Mouse (Mus musculus): ENCODE results near the gene Ttf2. TPM values are rescaled to one million over a fixed set of nuclear protein-coding genes. Genes with fewer than 3 reads are reported as not detected.

Gene Ttf2
- polyA plus RNA-seq, 1 experiment from 2014 or later = 3.6 TPM

- Histone ChIP-seq H3K9me3 (ENCODE audit: control insufficient read depth, low read length) (no peaks in the 10 kb centered on the region), H3K27ac (ENCODE audit: low read depth, low read length) (no peak overlapping the region), H3K4me1 (ENCODE audit: control insufficient read depth, insufficient read depth, low read depth, low read length) (no peaks in the 10 kb centered on the region), H3K9ac (ENCODE audit: low read depth, low read length) (no peak overlapping the region), H3K4me2 (ENCODE audit: low read length) (no peak overlapping the region), H3K36me3 (ENCODE audit: control insufficient read depth, insufficient read depth, low read length) (no peaks in the 10 kb centered on the region), H3K4me3 (ENCODE audit: low read length) (no peak overlapping the region), H3K27me3 (replicated peaks; ENCODE audit: control insufficient read depth, insufficient read depth, low read length) (no peaks in the 10 kb centered on the region)
- ATAC-seq = no peak
Measured at GRCm38 (mm10) chr3:100954616-100955015, 14.8 kb downstream of the Ttf2 start.

- H3K9ac ChIP-seq (ENCODE audit: low read depth, low read length) = no peak overlapping the region
- WGBS = 85% methylated on average over 4 of the region's 4 CpGs
- H3K4me2 ChIP-seq (ENCODE audit: low read length) = no peak overlapping the region
- no peak overlapping the region for H3K27ac ChIP-seq (ENCODE audit: low read depth, low read length)
- H3K4me3 ChIP-seq (ENCODE audit: low read length) = no peak overlapping the region
- no peak for ATAC-seq
- H3K4me1 ChIP-seq (ENCODE audit: control insufficient read depth, insufficient read depth, low read depth, low read length) = no peaks in the 10 kb centered on the region
- no peaks in the 10 kb centered on the region for H3K27me3 ChIP-seq (replicated peaks; ENCODE audit: control insufficient read depth, insufficient read depth, low read length)
- no peaks in the 10 kb centered on the region for H3K36me3 ChIP-seq (ENCODE audit: control insufficient read depth, insufficient read depth, low read length)
- no peaks in the 10 kb centered on the region for H3K9me3 ChIP-seq (ENCODE audit: control insufficient read depth, low read length)
Measured at GRCm38 (mm10) chr3:100951531-100951930, 17.9 kb downstream of the Ttf2 start.

GRCm38 (mm10) chr3:100947286-100947685 lies 22.2 kb downstream of the Ttf2 start:
- Histone ChIP-seq H3K36me3 (ENCODE audit: control insufficient read depth, insufficient read depth, low read length) (no peaks in the 10 kb centered on the region), H3K9ac (ENCODE audit: low read depth, low read length) (no peak overlapping the region), H3K27ac (ENCODE audit: low read depth, low read length) (no peak overlapping the region), H3K27me3 (replicated peaks; ENCODE audit: control insufficient read depth, insufficient read depth, low read length) (no peaks in the 10 kb centered on the region), H3K4me2 (ENCODE audit: low read length) (no peak overlapping the region), H3K4me1 (ENCODE audit: control insufficient read depth, insufficient read depth, low read depth, low read length) (no peaks in the 10 kb centered on the region), H3K9me3 (ENCODE audit: control insufficient read depth, low read length) (no peaks in the 10 kb centered on the region), H3K4me3 (ENCODE audit: low read length) (no peak overlapping the region)
- no peak for ATAC-seq
- 95% methylated on average over 8 of the region's 8 CpGs for WGBS

GRCm38 (mm10) chr3:100940496-100941037 lies 28.9 kb downstream of the Ttf2 start:
- H3K4me3 ChIP-seq (ENCODE audit: low read length) = no peak overlapping the region
- H3K27ac ChIP-seq (ENCODE audit: low read depth, low read length) = no peak overlapping the region
- H3K4me1 ChIP-seq (ENCODE audit: control insufficient read depth, insufficient read depth, low read depth, low read length) = no peaks in the 10 kb centered on the region
- WGBS = 91% methylated on average over 4 of the region's 4 CpGs
- no peaks in the 10 kb centered on the region for H3K27me3 ChIP-seq (replicated peaks; ENCODE audit: control insufficient read depth, insufficient read depth, low read length)
- ATAC-seq = no peak
- H3K36me3 ChIP-seq (ENCODE audit: control insufficient read depth, insufficient read depth, low read length) = no peaks in the 10 kb centered on the region; the same call in 1 of the 2 replicates
- no peak overlapping the region for H3K4me2 ChIP-seq (ENCODE audit: low read length)
- no peaks in the 10 kb centered on the region for H3K9me3 ChIP-seq (ENCODE audit: control insufficient read depth, low read length)
- no peak overlapping the region for H3K9ac ChIP-seq (ENCODE audit: low read depth, low read length)

GRCm38 (mm10) chr3:100938211-100938610 lies 31.3 kb downstream of the Ttf2 start:
- no peaks in the 10 kb centered on the region for H3K9me3 ChIP-seq (ENCODE audit: control insufficient read depth, low read length)
- H3K4me2 ChIP-seq (ENCODE audit: low read length) = no peak overlapping the region
- no peak overlapping the region for H3K27ac ChIP-seq (ENCODE audit: low read depth, low read length)
- no peak overlapping the region for H3K4me3 ChIP-seq (ENCODE audit: low read length)
- ATAC-seq = no peak
- no peaks in the 10 kb centered on the region for H3K4me1 ChIP-seq (ENCODE audit: control insufficient read depth, insufficient read depth, low read depth, low read length)
- no peak overlapping the region for H3K9ac ChIP-seq (ENCODE audit: low read depth, low read length)
- peaks cover 2% of the 10 kb centered on the region; the same call in 1 of the 2 replicates for H3K36me3 ChIP-seq (ENCODE audit: control insufficient read depth, insufficient read depth, low read length)
- H3K27me3 ChIP-seq (replicated peaks; ENCODE audit: control insufficient read depth, insufficient read depth, low read length) = no peaks in the 10 kb centered on the region
- 90% methylated on average over 4 of the region's 4 CpGs for WGBS

GRCm38 (mm10) chr3:100936201-100936600 lies 33.3 kb downstream of the Ttf2 start:
- Histone ChIP-seq H3K9ac (ENCODE audit: low read depth, low read length) (no peak overlapping the region), H3K27ac (ENCODE audit: low read depth, low read length) (no peak overlapping the region), H3K9me3 (ENCODE audit: control insufficient read depth, low read length) (no peaks in the 10 kb centered on the region), H3K4me1 (ENCODE audit: control insufficient read depth, insufficient read depth, low read depth, low read length) (no peaks in the 10 kb centered on the region), H3K27me3 (replicated peaks; ENCODE audit: control insufficient read depth, insufficient read depth, low read length) (no peaks in the 10 kb centered on the region), H3K36me3 (ENCODE audit: control insufficient read depth, insufficient read depth, low read length) (peaks cover 14% of the 10 kb centered on the region), H3K4me3 (ENCODE audit: low read length) (no peak overlapping the region), H3K4me2 (ENCODE audit: low read length) (no peak overlapping the region)
- WGBS = 96% methylated on average over 6 of the region's 6 CpGs
- ATAC-seq = no peak

- WGBS = 94% methylated on average over 6 of the region's 6 CpGs
- H3K4me3 ChIP-seq (ENCODE audit: low read length) = no peak overlapping the region
- peaks cover 16% of the 10 kb centered on the region for H3K36me3 ChIP-seq (ENCODE audit: control insufficient read depth, insufficient read depth, low read length)
- ATAC-seq = no peak
- H3K9me3 ChIP-seq (ENCODE audit: control insufficient read depth, low read length) = no peaks in the 10 kb centered on the region
- no peaks in the 10 kb centered on the region for H3K27me3 ChIP-seq (replicated peaks; ENCODE audit: control insufficient read depth, insufficient read depth, low read length)
- H3K27ac ChIP-seq (ENCODE audit: low read depth, low read length) = no peak overlapping the region
- no peaks in the 10 kb centered on the region for H3K4me1 ChIP-seq (ENCODE audit: control insufficient read depth, insufficient read depth, low read depth, low read length)
- H3K4me2 ChIP-seq (ENCODE audit: low read length) = no peak overlapping the region
- H3K9ac ChIP-seq (ENCODE audit: low read depth, low read length) = no peak overlapping the region
Measured at GRCm38 (mm10) chr3:100935521-100935920, 33.9 kb downstream of the Ttf2 start.

- no peak overlapping the region for H3K4me2 ChIP-seq (ENCODE audit: low read length)
- no peak for ATAC-seq
- H3K4me3 ChIP-seq (ENCODE audit: low read length) = no peak overlapping the region
- H3K9me3 ChIP-seq (ENCODE audit: control insufficient read depth, low read length) = no peaks in the 10 kb centered on the region
- H3K4me1 ChIP-seq (ENCODE audit: control insufficient read depth, insufficient read depth, low read depth, low read length) = no peaks in the 10 kb centered on the region
- H3K9ac ChIP-seq (ENCODE audit: low read depth, low read length) = no peak overlapping the region
- H3K36me3 ChIP-seq (ENCODE audit: control insufficient read depth, insufficient read depth, low read length) = peaks cover 23% of the 10 kb centered on the region
- WGBS = 76% methylated on average over 11 of the region's 11 CpGs
- no peak overlapping the region for H3K27ac ChIP-seq (ENCODE audit: low read depth, low read length)
- no peaks in the 10 kb centered on the region for H3K27me3 ChIP-seq (replicated peaks; ENCODE audit: control insufficient read depth, insufficient read depth, low read length)
Measured at GRCm38 (mm10) chr3:100932077-100932944, 37.2 kb downstream of the Ttf2 start.

GRCm38 (mm10) chr3:100931332-100932076 lies 38.0 kb downstream of the Ttf2 start:
- Histone ChIP-seq H3K9me3 (ENCODE audit: control insufficient read depth, low read length) (no peaks in the 10 kb centered on the region), H3K36me3 (ENCODE audit: control insufficient read depth, insufficient read depth, low read length) (peaks cover 23% of the 10 kb centered on the region), H3K4me2 (ENCODE audit: low read length) (no peak overlapping the region), H3K4me3 (ENCODE audit: low read length) (no peak overlapping the region), H3K27me3 (replicated peaks; ENCODE audit: control insufficient read depth, insufficient read depth, low read length) (no peaks in the 10 kb centered on the region), H3K4me1 (ENCODE audit: control insufficient read depth, insufficient read depth, low read depth, low read length) (no peaks in the 10 kb centered on the region; the same call in 1 of the 2 replicates), H3K9ac (ENCODE audit: low read depth, low read length) (no peak overlapping the region), H3K27ac (ENCODE audit: low read depth, low read length) (no peak overlapping the region)
- no peak for ATAC-seq
- WGBS = 95% methylated on average over 23 of the region's 23 CpGs
